Mouse (Mus musculus) CD4-positive, CD25-positive, alpha-beta regulatory T cell (primary cell): Measurements from ENCODE around the gene Adamts10. TPM values are rescaled to one million over a fixed set of nuclear protein-coding genes. Genes with fewer than 3 reads are reported as not detected.

Source experiments
- polyA plus RNA-seq: library from polyadenylated mRNA; unstranded; fragments of 100-300 nt; shearing (Covaris generic); gene quantifications from one replicate; pipeline ENCODE4 v1.2.1, GENCODE M21; 2017

Gene Adamts10
- 111 TPM for polyA plus RNA-seq

DNA sequence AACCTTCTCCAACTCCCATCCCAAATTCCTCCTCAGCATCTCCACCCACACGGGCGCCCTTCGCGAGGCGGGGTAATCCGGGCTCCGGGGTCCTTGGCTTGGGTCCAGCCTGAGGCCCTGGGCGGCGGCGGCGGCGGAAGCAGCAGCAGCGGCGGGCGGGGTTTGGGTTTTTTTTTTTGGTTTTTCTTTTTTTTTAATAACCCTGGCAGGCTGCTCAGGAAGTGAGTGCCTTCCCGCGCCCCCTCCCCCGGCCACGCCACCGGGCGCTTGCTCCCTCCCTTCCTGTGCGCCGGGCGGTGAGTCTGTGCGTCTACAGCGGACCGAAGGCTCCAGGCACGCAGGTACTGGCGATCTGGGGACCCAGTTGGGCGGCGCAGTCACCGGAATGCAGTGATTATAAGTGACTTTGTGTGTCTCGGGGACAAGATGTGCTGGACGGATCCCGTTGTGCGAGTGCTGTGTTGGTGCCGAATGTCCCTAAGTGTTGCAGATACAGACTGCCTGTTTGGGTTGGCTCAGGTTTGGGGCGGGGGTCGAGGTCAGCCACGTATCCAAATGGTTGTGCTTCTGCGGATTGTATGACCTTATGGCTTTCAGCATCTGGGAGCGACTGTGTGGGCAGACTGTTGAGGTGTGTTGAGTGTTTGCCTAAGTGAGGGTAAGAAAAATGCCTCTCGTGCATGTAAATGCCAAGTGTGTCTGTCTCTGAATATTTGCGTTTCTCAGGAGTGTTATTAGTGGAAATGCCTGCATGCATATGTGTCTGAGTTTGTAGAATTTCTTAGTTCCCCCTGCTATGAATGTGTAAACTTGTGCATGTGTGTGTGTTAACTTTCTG lies at the start of gene Adamts10:
Gene Adamts10 (plus strand): TSS at position 287 of the 838 bp plus-strand sequence.

DNA sequence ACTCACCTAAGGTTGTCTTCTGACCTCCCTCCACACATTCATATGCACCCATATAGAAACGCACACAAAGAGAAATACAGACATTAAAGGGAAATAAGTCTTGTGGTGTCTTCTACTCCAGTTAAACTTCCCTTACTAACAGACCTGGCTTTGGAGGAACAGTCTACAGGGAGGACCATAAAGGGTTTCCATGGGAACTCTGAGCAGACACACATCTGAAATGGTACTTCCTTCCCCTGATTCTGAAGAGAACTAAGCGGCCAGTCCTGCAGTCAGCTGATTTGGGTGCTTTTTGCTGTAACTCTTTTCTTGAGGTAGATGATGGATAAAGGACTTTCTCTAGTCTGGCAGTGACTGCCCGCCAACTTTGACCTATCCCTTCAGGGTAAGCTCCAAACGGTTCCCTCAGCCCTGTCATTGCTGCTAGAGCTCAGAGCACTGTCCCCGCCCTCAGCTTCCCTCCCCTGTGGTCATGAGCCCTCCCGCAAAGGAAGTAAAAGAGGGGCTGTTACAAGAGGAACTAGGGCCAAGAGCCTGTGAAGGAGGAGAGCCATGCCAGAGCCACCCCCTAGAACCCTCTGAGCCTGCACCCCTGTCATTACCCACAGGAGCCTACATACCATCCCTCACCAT lies 31.3 kb downstream of the Adamts10 start, which contains the start of gene Myo1f:
Gene Myo1f (plus strand): TSS at position 485 of the 633 bp plus-strand sequence.

Other genes with a start within 250 kb of the Adamts10 start
- gene Zfp955b, start 234.7 kb upstream of the Adamts10 start, polyA plus RNA-seq, result 12.1 TPM
- 13.0 TPM for gene Zfp81, start 165.3 kb upstream of the Adamts10 start, polyA plus RNA-seq
- gene Zfp101, start 129.6 kb upstream of the Adamts10 start, polyA plus RNA-seq, result 6.1 TPM
- not detected for gene Actl9, start 91.3 kb upstream of the Adamts10 start, polyA plus RNA-seq
- 34.4 TPM for gene Myo1f, start 31.5 kb downstream of the Adamts10 start, polyA plus RNA-seq
- 74.9 TPM for gene Zfp414, start 104.9 kb downstream of the Adamts10 start, polyA plus RNA-seq
- 2.2 TPM for gene Pram1, start 113.9 kb downstream of the Adamts10 start, polyA plus RNA-seq
- 381 TPM for gene Hnrnpm, start 162.7 kb downstream of the Adamts10 start, polyA plus RNA-seq
- gene March2, start 194.5 kb downstream of the Adamts10 start, polyA plus RNA-seq, result 122 TPM
- 284 TPM for gene Rab11b, start 236.3 kb downstream of the Adamts10 start, polyA plus RNA-seq